Mouse (Mus musculus): Measurements from ENCODE around the gene Tap2.

- TF ChIP-seq TAL1 (IDR thresholded peaks at IDR 0.05; ENCODE audit: low read length) (no peak), GATA1 (IDR thresholded peaks at IDR 0.05; ENCODE audit: low read length) (no peak)
Measured at GRCm38 (mm10) chr17:34155534-34155933, 47.8 kb upstream of the Tap2 start.

Data from erythroblast, embryonic 14.5 days (primary cell).